Comparison of ENCODE assay signal across 8 mouse cellular contexts in the genomic region with DNA sequence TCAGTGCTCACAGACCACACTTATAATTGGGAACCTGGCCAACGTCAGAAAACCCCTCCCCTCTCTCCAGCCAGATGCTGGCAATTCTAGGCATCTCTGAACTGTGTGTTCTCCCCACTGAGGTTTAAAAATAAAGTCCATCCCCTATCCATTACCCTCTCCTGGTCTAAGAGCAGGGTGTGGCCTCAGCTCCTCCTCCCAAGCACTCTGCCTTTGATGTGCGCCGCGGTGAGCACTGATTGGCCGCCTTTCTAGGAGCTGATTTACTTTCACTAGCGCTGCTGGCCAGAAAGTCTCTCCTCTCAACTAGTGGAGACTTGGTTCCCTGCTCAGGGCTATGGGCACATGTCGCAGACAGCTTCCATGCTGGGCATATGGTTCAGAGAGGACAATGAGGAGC. TPM values are rescaled to one million over a fixed set of nuclear protein-coding genes. Genes with fewer than 3 reads are reported as not detected.
A peak's percentile ranks its signal among the peaks of the same experiment; 100 is the strongest.
DNase-seq lines count a peak whose midpoint lies in the region; ATAC-seq lines count a peak whose summit lies in the region.

No protein-coding gene starts in this region.

- intact Hi-C loops in heart, postnatal 25 days (cut with DNase I), result no loop called here

- peak; percentile 64 to 70 for DNase-seq in heart, adult 18-20 months
- no peak for DNase-seq in heart, postnatal 25 days (ENCODE audit: low spot score)
- DNase-seq in adrenal gland, adult 2 months, result peak; percentile 74
- peak; percentile 47 to 58 for DNase-seq in heart, adult 9 months (ENCODE audit: low spot score in 2 of 2)
- DNase-seq in kidney, postnatal 4 days, result peak; percentile 66 to 75
- no peak for DNase-seq in layer of hippocampus, adult 9-10 months (ENCODE audit: low spot score)

- peak; percentile 24; the same call in 1 of the 2 replicates for ATAC-seq in megakaryocyte progenitor cell, adult 5-6 weeks (replicated peaks; ENCODE audit: poor library complexity)
- no peak for ATAC-seq in cerebellum, adult (ENCODE audit: insufficient number of reproducible peaks, low FRiP score, low TSS enrichment)

RNA-seq across cellular contexts. Expression of a gene that starts 47.1 kb away (rescaled TPM):
- 100 to 1,000 TPM in 1 of 2 experiments, 10 to 100 TPM in 1; 100.0 to 108 TPM for total RNA-seq in heart, adult 18-20 months (2021)
- 10 to 100 TPM; 85.1 to 94.1 TPM for total RNA-seq in heart, postnatal 25 days (2021)
- total RNA-seq in adrenal gland, adult 2 months (2021), result 10 to 100 TPM; 46.2 to 48.2 TPM
- 44.1 and 50.9 TPM in 2 replicates for polyA plus RNA-seq in adrenal gland, adult 2 months (2012; rRNA removed)
- total RNA-seq in megakaryocyte progenitor cell, adult 5-6 weeks (2015), result 19.4 and 21.7 TPM in 2 replicates
- 22.9 and 24.9 TPM in 2 replicates for total RNA-seq in megakaryocyte progenitor cell, adult 5-6 weeks (2017)

Comparison
In these comparisons a context has a peak if more than half of its experiments do, and no peak if none do; other contexts are left out.
1. DNase-seq: peak in heart, adult 18-20 months (2 of 2), adrenal gland, adult 2 months (single experiment), heart, adult 9 months (2 of 2) and kidney, postnatal 4 days (2 of 2); none in heart, postnatal 25 days (single experiment) and layer of hippocampus, adult 9-10 months (single experiment).